Mouse (Mus musculus) heart, embryonic 12.5 days (tissue): ENCODE measurements at regions not wholly inside any gene's neighbourhood (a gene's known extent, or its start where the extent isn't known, plus 50 kb on each side); places are given as distances from the start of the nearest gene placed in this dataset.

Experiments used
- ATAC-seq: fragments of 200-750 bp; cut with Nextera tagmentation; 2 replicates; pipeline ENCODE4 v1.8.0; 2017; ENCODE audit warnings: moderate TSS enrichment, moderate library complexity; ENCODE audit not compliant: insufficient number of reproducible peaks, low FRiP score
- H3K27ac ChIP-seq: fragments of 300-500 bp; sonication (generic); 2 replicates; pipeline ENCODE4 v1.5.1; 2016; ENCODE audit warnings: mild to moderate bottlenecking, moderate library complexity; ENCODE audit not compliant: poor library complexity, severe bottlenecking
- H3K27me3 ChIP-seq: fragments of 300-500 bp; sonication (generic); replicated peaks from 2 replicates; pipeline ENCODE4 v1.6.1; 2016; ENCODE audit warnings: mild to moderate bottlenecking, moderate library complexity
- H3K36me3 ChIP-seq: fragments of 300-500 bp; sonication (generic); 2 replicates; pipeline ENCODE4 v1.6.1; 2016; ENCODE audit warnings: mild to moderate bottlenecking, moderate library complexity
- H3K4me1 ChIP-seq: fragments of 300-500 bp; sonication (generic); replicated peaks from 2 replicates; pipeline ENCODE4 v1.6.1; 2016; ENCODE audit warnings: mild to moderate bottlenecking
- H3K4me2 ChIP-seq: fragments of 300-500 bp; sonication (generic); 2 replicates; pipeline ENCODE4 v1.6.1; 2016; ENCODE audit warnings: mild to moderate bottlenecking, moderate library complexity
- H3K4me3 ChIP-seq: fragments of 300-500 bp; sonication (generic); 2 replicates; pipeline ENCODE4 v1.5.1; 2016; ENCODE audit warnings: mild to moderate bottlenecking
- H3K9ac ChIP-seq: fragments of 300-500 bp; sonication (generic); 2 replicates; pipeline ENCODE4 v1.6.1; 2016; ENCODE audit warnings: mild to moderate bottlenecking, moderate library complexity
- H3K9me3 ChIP-seq: fragments of 300-500 bp; sonication (generic); replicated peaks from 2 replicates; pipeline ENCODE4 v1.6.1; 2016; ENCODE audit warnings: mild to moderate bottlenecking, moderate library complexity
- WGBS: fragments of 180-500 bp; shearing (Covaris S2); methylation state at CpG from one replicate; pipeline ENCODE4 v1.1.7; 2016; 5-methylcytosine and 5-hydroxymethylcytosine counted together

GRCm38 (mm10) chr2:108920111-108920510 lies 360.4 kb upstream of the Kif18a start:
- Histone ChIP-seq H3K36me3 (no peaks in the 10 kb centered on the region), H3K4me3 (no peak overlapping the region), H3K4me1 (no peaks in the 10 kb centered on the region), H3K9me3 (no peaks in the 10 kb centered on the region), H3K9ac (no peak overlapping the region), H3K27me3 (no peaks in the 10 kb centered on the region), H3K27ac (no peak overlapping the region), H3K4me2 (no peak overlapping the region)
- no peak for ATAC-seq
- WGBS = 72% methylated on average over 5 of the region's 5 CpGs

GRCm38 (mm10) chr2:108935981-108936762 lies 344.4 kb upstream of the Kif18a start:
- Histone ChIP-seq H3K4me2 (no peak overlapping the region), H3K27me3 (no peaks in the 10 kb centered on the region), H3K9me3 (no peaks in the 10 kb centered on the region), H3K4me1 (no peaks in the 10 kb centered on the region), H3K36me3 (no peaks in the 10 kb centered on the region), H3K27ac (no peak overlapping the region), H3K4me3 (no peak overlapping the region), H3K9ac (no peak overlapping the region)
- ATAC-seq = no peak
- 73% methylated on average over 5 of the region's 5 CpGs for WGBS

GRCm38 (mm10) chr2:108980921-108981320 lies 299.6 kb upstream of the Kif18a start:
- no peak for ATAC-seq
- H3K4me1 ChIP-seq = no peaks in the 10 kb centered on the region
- H3K9me3 ChIP-seq = no peaks in the 10 kb centered on the region
- 83% methylated on average over 5 of the region's 5 CpGs for WGBS
- H3K9ac ChIP-seq = no peak overlapping the region
- no peaks in the 10 kb centered on the region for H3K27me3 ChIP-seq
- no peak overlapping the region for H3K4me3 ChIP-seq
- no peak overlapping the region for H3K4me2 ChIP-seq
- H3K36me3 ChIP-seq = no peaks in the 10 kb centered on the region
- no peak overlapping the region for H3K27ac ChIP-seq

- Histone ChIP-seq H3K9ac (no peak overlapping the region), H3K9me3 (no peaks in the 10 kb centered on the region), H3K4me3 (no peak overlapping the region), H3K4me1 (no peaks in the 10 kb centered on the region), H3K4me2 (no peak overlapping the region), H3K27me3 (no peaks in the 10 kb centered on the region), H3K27ac (no peak overlapping the region), H3K36me3 (no peaks in the 10 kb centered on the region)
- no peak for ATAC-seq
- WGBS = 27% methylated on average over 1 of the region's 1 CpGs
Observed at GRCm38 (mm10) chr2:109016223-109016622, 264.3 kb upstream of the Kif18a start.

GRCm38 (mm10) chr2:109017018-109017707 lies 263.4 kb upstream of the Kif18a start:
- Histone ChIP-seq H3K36me3 (no peaks in the 10 kb centered on the region), H3K4me3 (no peak overlapping the region), H3K9me3 (no peaks in the 10 kb centered on the region), H3K27ac (no peak overlapping the region), H3K4me1 (no peaks in the 10 kb centered on the region), H3K9ac (no peak overlapping the region), H3K27me3 (no peaks in the 10 kb centered on the region), H3K4me2 (no peak overlapping the region)
- no peak for ATAC-seq
- 68% methylated on average over 1 of the region's 1 CpGs for WGBS

- H3K4me2 ChIP-seq = no peak overlapping the region
- 75% methylated on average over 6 of the region's 6 CpGs for WGBS
- H3K9me3 ChIP-seq = no peaks in the 10 kb centered on the region
- no peak overlapping the region for H3K9ac ChIP-seq
- ATAC-seq = no peak
- no peak overlapping the region for H3K4me3 ChIP-seq
- H3K27me3 ChIP-seq = no peaks in the 10 kb centered on the region
- H3K36me3 ChIP-seq = no peaks in the 10 kb centered on the region
- no peak overlapping the region for H3K27ac ChIP-seq
- H3K4me1 ChIP-seq = no peaks in the 10 kb centered on the region
Observed at GRCm38 (mm10) chr2:109038131-109038695, 242.3 kb upstream of the Kif18a start.
